ENCODE assay signal across 8 mouse cellular contexts in genomic region chr4:141874111-141874600, GRCm38 (mm10). TPM values are rescaled to one million over a fixed set of nuclear protein-coding genes. Genes with fewer than 3 reads are reported as not detected.
DNase-seq lines count a peak whose midpoint lies in the region; ATAC-seq and TF ChIP-seq lines count a peak whose summit lies in the region.

No protein-coding gene starts in this region.

- no peaks in the 10 kb centered on the region for H3K9me3 ChIP-seq in forebrain, embryonic 11.5 days (ENCODE audit: control insufficient read depth, low read length)

- H3K4me1 ChIP-seq in forebrain, embryonic 11.5 days (replicated peaks; ENCODE audit: control insufficient read depth, insufficient read depth, low read length), result peaks cover 7% of the 10 kb centered on the region; the same call in 1 of the 2 replicates
- H3K4me1 ChIP-seq in liver, adult 2 months (ENCODE audit: control insufficient read depth, insufficient read depth, low read length), result peaks cover 22% of the 10 kb centered on the region; the same call in 1 of the 2 replicates

- H3K27me3 ChIP-seq in forebrain, embryonic 11.5 days (ENCODE audit: control insufficient read depth, insufficient read depth, low read length), result no peaks in the 10 kb centered on the region
- no peaks in the 10 kb centered on the region for H3K27me3 ChIP-seq in liver, adult 2 months (ENCODE audit: control insufficient read depth, insufficient read depth, low read length)

- H3K36me3 ChIP-seq in forebrain, embryonic 11.5 days (ENCODE audit: control insufficient read depth, insufficient read depth, low read length), result no peaks in the 10 kb centered on the region
- H3K36me3 ChIP-seq in liver, adult 2 months (ENCODE audit: control insufficient read depth, insufficient read depth, low read length), result no peaks in the 10 kb centered on the region

- peak overlapping the region; percentile 84 for H3K9ac ChIP-seq in forebrain, embryonic 11.5 days (ENCODE audit: low read length)
- H3K9ac ChIP-seq in liver, adult 2 months (ENCODE audit: low read depth, low read length), result peak overlapping the region; percentile 94

- ATAC-seq in forebrain, embryonic 11.5 days (replicated peaks; ENCODE audit: low FRiP score), result peak; percentile 10

- peak; percentile 94 for DNase-seq in heart, adult 11 months
- no peak for DNase-seq in heart, adult 8-10 months (ENCODE audit: low spot score)
- DNase-seq in B cell, adult 2 months, result peak; percentile 27 to 30
- no peak for DNase-seq in forebrain, embryonic 11.5 days (ENCODE audit: low spot score)
- DNase-seq in liver, adult 2 months (ENCODE audit: extremely low read depth, low read depth, low spot score), result no peak
- no peak for DNase-seq in frontal cortex, postnatal 14 days (ENCODE audit: low spot score in 2 of 2)
- DNase-seq in layer of hippocampus, postnatal 36 days, result no peak
- no peak for DNase-seq in adrenal gland, postnatal 25 days

- TF ChIP-seq CTCF in liver, adult 2 months (IDR thresholded peaks at IDR 0.05; ENCODE audit: low read depth, low read length), result no peak

- peak overlapping the region; percentile 59 for H3K4me3 ChIP-seq in forebrain, embryonic 11.5 days (ENCODE audit: low read depth, low read length)
- H3K4me3 ChIP-seq in liver, adult 2 months (ENCODE audit: insufficient read depth, low read depth, low read length), result peak overlapping the region; percentile 92

- TF ChIP-seq POLR2A in liver, adult 2 months (IDR thresholded peaks at IDR 0.05; ENCODE audit: extremely low read depth, insufficient read depth, low read length), result no peak

- 2% methylated on average over 19 of the region's 19 CpGs for WGBS in forebrain, embryonic 11.5 days
- WGBS in liver, adult 2 months, result under 1% methylated on average over 19 of the region's 19 CpGs

- H3K4me2 ChIP-seq in forebrain, embryonic 11.5 days (ENCODE audit: low read depth, low read length, severe bottlenecking), result peak overlapping the region; percentile 97

- H3K79me2 ChIP-seq in liver, adult 2 months (ENCODE audit: control insufficient read depth, insufficient read depth, low read length), result peaks cover 29% of the 10 kb centered on the region; the same call in 1 of the 2 replicates

- H3K27ac ChIP-seq in forebrain, embryonic 11.5 days (ENCODE audit: low read depth, low read length), result no peak overlapping the region
- H3K27ac ChIP-seq in liver, adult 2 months (replicated peaks; ENCODE audit: insufficient read depth, low read depth, low read length), result peak overlapping the region; percentile 14

RNA-seq across cellular contexts. Expression of gene Efhd2, which starts 0.6 kb away (rescaled TPM):
- total RNA-seq in heart, adult 8-10 months (2022), result 10 to 100 TPM; 18.1 to 21.4 (median 19.6) TPM
- polyA plus RNA-seq in forebrain, embryonic 11.5 days (2014; fragmentation: Nextera tagmentation; extraction: Ambion mirVana), result 43.4 and 45.3 TPM in 2 replicates
- total RNA-seq in liver, adult 2 months (2014; rRNA removed), result 13.1 and 15.0 TPM in 2 replicates
- 40.7 and 46.1 TPM in 2 replicates for polyA plus RNA-seq in liver, adult 2 months (2012; rRNA removed)
- total RNA-seq in layer of hippocampus, postnatal 36 days (2021), result 100 to 1,000 TPM; 135 to 143 TPM
- total RNA-seq in adrenal gland, postnatal 25 days (2021), result 20.9 and 30.8 TPM in 2 replicates

RNA-seq across cellular contexts. Expression of gene Ctrc, which starts 28.0 kb away (rescaled TPM):
- total RNA-seq in heart, adult 8-10 months (2022), result not detected
- polyA plus RNA-seq in forebrain, embryonic 11.5 days (2014; fragmentation: Nextera tagmentation; extraction: Ambion mirVana), result not detected in 2 replicates
- total RNA-seq in liver, adult 2 months (2014; rRNA removed), result 0.34 and 0.83 TPM in 2 replicates
- 0.24 TPM in 1 of 2 replicates, not detected in the other for polyA plus RNA-seq in liver, adult 2 months (2012; rRNA removed)
- not detected for total RNA-seq in layer of hippocampus, postnatal 36 days (2021)
- not detected in 2 replicates for total RNA-seq in adrenal gland, postnatal 25 days (2021)

RNA-seq across cellular contexts. Expression of gene Cela2a, which starts 48.2 kb away (rescaled TPM):
- 1 to 10 TPM in 1 of 4 experiments, not detected in 3; 1.0 TPM for total RNA-seq in heart, adult 8-10 months (2022)
- polyA plus RNA-seq in forebrain, embryonic 11.5 days (2014; fragmentation: Nextera tagmentation; extraction: Ambion mirVana), result not detected in 2 replicates
- total RNA-seq in liver, adult 2 months (2014; rRNA removed), result 80.9 and 238 TPM in 2 replicates
- 3.6 and 4.8 TPM in 2 replicates for polyA plus RNA-seq in liver, adult 2 months (2012; rRNA removed)
- total RNA-seq in layer of hippocampus, postnatal 36 days (2021), result not detected
- 0.52 TPM in 1 of 2 replicates, not detected in the other for total RNA-seq in adrenal gland, postnatal 25 days (2021)

Comparison
In these comparisons a context has a peak if more than half of its experiments do, and no peak if none do; other contexts are left out.
1. DNase-seq: peak in heart, adult 11 months (single experiment) and B cell, adult 2 months (2 of 2); none in heart, adult 8-10 months (single experiment), forebrain, embryonic 11.5 days (single experiment), liver, adult 2 months (single experiment), frontal cortex, postnatal 14 days (0 of 2), layer of hippocampus, postnatal 36 days (0 of 2) and adrenal gland, postnatal 25 days (single experiment).
2. RNA of gene Cela2a, which starts 48.2 kb away (total RNA-seq): 80.9 to 238 TPM in liver, adult 2 months; 0.52 TPM in adrenal gland, postnatal 25 days, 1.0 TPM in heart, adult 8-10 months and not detected in layer of hippocampus, postnatal 36 days; every median in the first group is over 10 times any median in the second.